Mouse (Mus musculus): ENCODE measurements around the gene Car5b. TPM values are rescaled to one million over a fixed set of nuclear protein-coding genes. Genes with fewer than 3 reads are reported as not detected.

Gene Car5b
- polyA plus RNA-seq, 1 experiment from 2014 or later, result 1.2 TPM

- Histone ChIP-seq H3K4me3 (no peak overlapping the region), H3K4me1 (no peaks in the 10 kb centered on the region), H3K36me3 (no peaks in the 10 kb centered on the region), H3K27me3 (no peaks in the 10 kb centered on the region), H3K4me2 (no peak overlapping the region), H3K9me3 (no peaks in the 10 kb centered on the region), H3K9ac (no peak overlapping the region), H3K27ac (no peak overlapping the region)
- WGBS, result 83% methylated on average over 7 of the region's 7 CpGs
- ATAC-seq (ENCODE audit: insufficient number of reproducible peaks, low FRiP score, low TSS enrichment, low read depth), result no peak
These were observed 4.7 kb upstream of the Car5b start for GRCm38 (mm10) chrX:164032526-164032925.

DNA sequence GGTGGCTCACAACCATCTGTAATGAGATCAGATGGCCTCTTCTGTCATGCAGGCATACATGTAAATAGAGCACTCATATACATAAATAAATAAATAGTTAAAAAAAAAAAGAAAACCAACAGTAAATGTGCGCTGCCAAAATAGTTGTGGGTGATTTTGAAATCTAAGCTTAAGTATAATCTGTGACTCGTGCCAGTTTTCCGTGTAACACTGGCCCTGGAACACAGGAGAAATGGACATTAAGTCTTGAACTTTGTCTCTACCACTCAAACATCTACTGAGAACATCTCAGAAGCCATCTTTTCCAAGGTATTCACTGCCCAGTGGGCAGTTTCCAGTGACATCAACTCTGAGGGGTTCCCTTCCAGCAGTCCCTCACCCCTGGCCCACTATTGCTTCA lies 12.2 kb downstream of the Car5b start:
- Histone ChIP-seq H3K9ac (no peak overlapping the region), H3K4me3 (no peak overlapping the region), H3K4me1 (no peaks in the 10 kb centered on the region), H3K27me3 (peaks cover 4% of the 10 kb centered on the region), H3K4me2 (no peak overlapping the region), H3K27ac (no peak overlapping the region), H3K9me3 (no peaks in the 10 kb centered on the region), H3K36me3 (no peaks in the 10 kb centered on the region)
- ATAC-seq (ENCODE audit: insufficient number of reproducible peaks, low FRiP score, low TSS enrichment, low read depth), result no peak
- 80% methylated on average over 3 of the region's 3 CpGs for WGBS

- H3K4me1 ChIP-seq, result no peaks in the 10 kb centered on the region
- ATAC-seq (ENCODE audit: insufficient number of reproducible peaks, low FRiP score, low TSS enrichment, low read depth), result no peak
- no peaks in the 10 kb centered on the region for H3K9me3 ChIP-seq
- peaks cover 4% of the 10 kb centered on the region for H3K27me3 ChIP-seq
- no peak overlapping the region for H3K9ac ChIP-seq
- no peak overlapping the region for H3K27ac ChIP-seq
- H3K4me2 ChIP-seq, result no peak overlapping the region
- no peak overlapping the region for H3K4me3 ChIP-seq
- 74% methylated on average over 4 of the region's 4 CpGs for WGBS
- H3K36me3 ChIP-seq, result no peaks in the 10 kb centered on the region
These were observed 12.8 kb downstream of the Car5b start for GRCm38 (mm10) chrX:164014956-164015355.

DNA sequence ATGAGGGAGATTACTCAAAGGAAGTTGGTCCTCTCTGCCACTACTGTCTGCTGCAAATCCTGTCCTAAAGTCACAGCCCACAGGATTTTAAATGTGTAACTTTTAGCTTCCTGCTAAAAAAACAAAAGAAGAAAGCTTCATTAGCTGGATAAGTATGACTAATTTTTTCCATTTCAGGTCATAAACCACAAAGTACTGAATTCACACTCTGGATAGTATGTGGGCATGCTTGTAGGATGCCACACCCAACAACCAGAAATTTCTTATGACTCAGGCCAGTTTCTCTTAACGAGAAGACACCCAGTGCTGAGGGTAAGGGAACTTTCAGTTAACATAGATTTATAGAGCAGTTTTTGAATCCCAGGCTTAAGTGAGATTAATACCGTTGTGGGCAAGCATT lies 14.5 kb downstream of the Car5b start:
- Histone ChIP-seq H3K9me3 (no peaks in the 10 kb centered on the region), H3K36me3 (no peaks in the 10 kb centered on the region), H3K4me1 (no peaks in the 10 kb centered on the region), H3K27ac (no peak overlapping the region), H3K9ac (no peak overlapping the region), H3K4me3 (no peak overlapping the region), H3K4me2 (no peak overlapping the region), H3K27me3 (peaks cover 4% of the 10 kb centered on the region)
- no peak for ATAC-seq (ENCODE audit: insufficient number of reproducible peaks, low FRiP score, low TSS enrichment, low read depth)
- 58% methylated on average over 2 of the region's 2 CpGs for WGBS

DNA sequence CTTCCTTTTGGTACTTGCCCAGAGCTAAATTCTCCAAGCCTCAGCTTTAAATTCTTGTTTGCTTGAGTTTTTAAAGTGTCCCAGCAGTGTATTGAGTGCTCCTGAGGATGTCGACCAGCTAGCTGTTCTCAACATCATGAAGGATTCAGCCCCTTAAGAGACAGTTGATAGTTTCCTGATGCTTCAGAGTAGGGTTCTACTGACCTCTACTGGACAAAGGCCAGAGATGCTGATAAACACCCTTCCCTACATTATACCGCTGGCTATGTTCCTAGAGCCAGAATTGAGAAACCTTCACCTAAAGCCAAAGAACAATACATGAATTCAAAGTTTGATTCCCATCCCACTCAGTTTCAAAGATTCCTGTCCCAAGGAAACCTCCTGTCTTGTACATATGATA lies 23.0 kb downstream of the Car5b start:
- Histone ChIP-seq H3K4me3 (no peak overlapping the region), H3K4me1 (no peaks in the 10 kb centered on the region), H3K27ac (no peak overlapping the region), H3K4me2 (no peak overlapping the region), H3K27me3 (no peaks in the 10 kb centered on the region), H3K9me3 (no peaks in the 10 kb centered on the region), H3K9ac (no peak overlapping the region), H3K36me3 (no peaks in the 10 kb centered on the region)
- no peak for ATAC-seq (ENCODE audit: insufficient number of reproducible peaks, low FRiP score, low TSS enrichment, low read depth)
- 19% methylated on average over 2 of the region's 2 CpGs for WGBS

DNA sequence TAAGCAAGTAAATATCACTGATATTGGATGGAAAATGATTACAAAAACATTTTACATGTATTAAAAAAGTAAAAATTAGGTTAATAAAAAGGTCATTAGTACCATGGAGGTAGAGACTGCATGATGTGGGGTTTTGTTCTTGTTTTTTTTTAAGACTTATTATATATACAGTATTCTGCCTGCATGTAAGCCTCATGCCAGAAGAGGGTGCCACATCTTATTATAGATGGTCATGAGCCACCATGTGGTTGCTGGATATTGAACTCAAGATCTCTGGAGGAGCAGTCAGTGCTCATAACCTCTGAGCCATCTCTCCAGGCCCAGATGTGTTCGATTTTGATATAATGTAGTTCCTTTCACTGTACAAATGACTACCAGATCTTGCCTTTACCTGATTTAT lies 27.9 kb downstream of the Car5b start:
- Histone ChIP-seq H3K4me2 (no peak overlapping the region), H3K27ac (no peak overlapping the region), H3K27me3 (no peaks in the 10 kb centered on the region), H3K4me1 (no peaks in the 10 kb centered on the region), H3K4me3 (no peak overlapping the region), H3K9ac (no peak overlapping the region), H3K36me3 (no peaks in the 10 kb centered on the region), H3K9me3 (no peaks in the 10 kb centered on the region)
- no peak for ATAC-seq (ENCODE audit: insufficient number of reproducible peaks, low FRiP score, low TSS enrichment, low read depth)
- WGBS, result 74% methylated on average over 1 of the region's 1 CpGs

DNA sequence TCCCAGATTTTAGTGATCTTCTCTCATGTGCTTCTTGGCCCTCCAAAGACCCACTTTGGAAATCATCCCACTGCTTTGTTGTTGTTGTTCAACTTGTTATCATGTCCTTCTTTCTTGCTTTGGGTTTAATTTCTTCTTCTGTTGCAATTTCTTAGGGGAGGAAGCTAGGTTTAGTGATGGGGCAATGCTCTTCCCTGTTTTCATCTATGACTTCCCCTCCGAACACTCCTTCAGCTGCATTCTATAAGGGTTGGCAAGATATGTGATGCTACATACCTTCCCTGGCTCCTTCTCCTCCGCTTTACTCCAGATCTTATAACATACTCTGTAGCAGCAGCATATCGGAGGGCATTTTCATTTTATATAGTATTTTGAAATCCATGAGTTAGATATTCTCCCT lies 31.0 kb downstream of the Car5b start:
- Histone ChIP-seq H3K9me3 (no peaks in the 10 kb centered on the region), H3K4me2 (no peak overlapping the region), H3K27ac (no peak overlapping the region), H3K4me1 (no peaks in the 10 kb centered on the region), H3K36me3 (no peaks in the 10 kb centered on the region), H3K9ac (no peak overlapping the region), H3K27me3 (no peaks in the 10 kb centered on the region), H3K4me3 (no peak overlapping the region)
- 90% methylated on average over 3 of the region's 3 CpGs for WGBS
- no peak for ATAC-seq (ENCODE audit: insufficient number of reproducible peaks, low FRiP score, low TSS enrichment, low read depth)

DNA sequence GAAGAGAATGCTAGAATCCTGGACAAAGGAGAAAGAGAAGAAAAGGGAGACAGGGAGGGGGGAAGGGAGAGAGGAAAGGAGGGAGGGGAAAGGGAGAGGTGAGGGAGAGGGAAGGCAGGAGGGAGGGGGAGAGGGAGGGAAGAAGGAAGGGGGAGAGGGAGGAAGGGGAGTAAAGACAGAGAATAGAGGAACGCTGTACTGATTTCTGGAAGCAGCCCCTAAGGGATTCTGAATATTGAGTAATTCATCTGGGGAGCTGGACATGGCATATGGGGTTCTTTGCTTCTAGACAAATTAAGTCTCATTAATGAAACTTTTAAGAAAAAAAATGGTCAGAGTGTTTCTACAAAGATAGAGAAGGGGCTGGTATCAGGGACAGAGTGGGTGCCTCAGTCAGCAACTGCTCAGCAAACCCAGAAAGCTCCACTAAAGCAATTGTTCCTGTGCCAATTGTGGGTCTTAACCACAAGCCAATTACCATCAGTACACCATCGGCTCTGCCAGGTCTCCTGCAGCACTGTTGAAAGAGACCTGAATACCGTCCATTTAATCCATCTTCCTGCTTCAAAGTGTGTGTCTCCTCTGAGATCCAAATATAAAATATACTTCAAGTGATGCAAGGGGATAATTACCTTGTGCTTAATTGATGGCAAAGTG lies 40.0 kb downstream of the Car5b start:
- Histone ChIP-seq H3K4me1 (no peaks in the 10 kb centered on the region), H3K27me3 (no peaks in the 10 kb centered on the region), H3K36me3 (no peaks in the 10 kb centered on the region), H3K4me3 (no peak overlapping the region), H3K9me3 (no peaks in the 10 kb centered on the region), H3K9ac (no peak overlapping the region), H3K4me2 (no peak overlapping the region), H3K27ac (no peak overlapping the region)
- WGBS, result 53% methylated on average over 3 of the region's 3 CpGs
- no peak for ATAC-seq (ENCODE audit: insufficient number of reproducible peaks, low FRiP score, low TSS enrichment, low read depth)

DNA sequence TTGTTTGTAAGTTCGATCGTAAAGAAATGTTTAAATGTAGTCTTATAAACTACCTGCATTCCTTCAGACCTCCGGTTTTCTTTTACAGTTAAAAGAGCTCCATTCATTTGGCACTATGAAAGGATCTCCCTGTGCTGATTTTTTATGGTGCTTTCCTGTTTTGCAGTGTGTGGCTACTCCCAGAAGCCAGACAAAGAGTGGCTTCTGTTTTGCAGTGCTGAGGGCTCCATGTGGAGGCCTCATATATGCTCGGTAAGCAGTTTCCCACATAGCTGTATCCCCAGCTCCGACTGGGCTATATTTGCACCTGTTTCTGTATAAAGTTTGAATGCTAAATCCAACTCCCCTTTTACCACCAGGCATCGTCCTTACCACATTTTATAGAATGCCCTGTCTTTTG lies 45.7 kb downstream of the Car5b start:
- H3K9me3 ChIP-seq, result no peaks in the 10 kb centered on the region
- no peak for ATAC-seq (ENCODE audit: insufficient number of reproducible peaks, low FRiP score, low TSS enrichment, low read depth)
- H3K9ac ChIP-seq, result no peak overlapping the region
- no peak overlapping the region for H3K4me3 ChIP-seq
- H3K4me2 ChIP-seq, result no peak overlapping the region
- no peaks in the 10 kb centered on the region for H3K27me3 ChIP-seq
- WGBS, result 54% methylated on average over 6 of the region's 6 CpGs
- H3K36me3 ChIP-seq, result no peaks in the 10 kb centered on the region
- no peak overlapping the region for H3K27ac ChIP-seq
- no peaks in the 10 kb centered on the region for H3K4me1 ChIP-seq

GRCm38 (mm10) chrX:163981500-163981899 lies 46.3 kb downstream of the Car5b start:
- no peaks in the 10 kb centered on the region for H3K9me3 ChIP-seq
- H3K9ac ChIP-seq, result no peak overlapping the region
- no peaks in the 10 kb centered on the region for H3K36me3 ChIP-seq
- H3K4me1 ChIP-seq, result no peaks in the 10 kb centered on the region
- no peak for ATAC-seq (ENCODE audit: insufficient number of reproducible peaks, low FRiP score, low TSS enrichment, low read depth)
- H3K4me3 ChIP-seq, result no peak overlapping the region
- H3K27ac ChIP-seq, result no peak overlapping the region
- H3K4me2 ChIP-seq, result no peak overlapping the region
- no peaks in the 10 kb centered on the region for H3K27me3 ChIP-seq
- WGBS, result 46% methylated on average over 4 of the region's 4 CpGs

GRCm38 (mm10) chrX:163981092-163981491 lies 46.7 kb downstream of the Car5b start:
- no peaks in the 10 kb centered on the region for H3K9me3 ChIP-seq
- no peaks in the 10 kb centered on the region for H3K27me3 ChIP-seq
- no peaks in the 10 kb centered on the region for H3K36me3 ChIP-seq
- H3K9ac ChIP-seq, result no peak overlapping the region
- H3K4me3 ChIP-seq, result no peak overlapping the region
- no peak overlapping the region for H3K27ac ChIP-seq
- H3K4me1 ChIP-seq, result no peaks in the 10 kb centered on the region
- no peak for ATAC-seq (ENCODE audit: insufficient number of reproducible peaks, low FRiP score, low TSS enrichment, low read depth)
- no peak overlapping the region for H3K4me2 ChIP-seq
- WGBS, result 88% methylated on average over 1 of the region's 1 CpGs

DNA sequence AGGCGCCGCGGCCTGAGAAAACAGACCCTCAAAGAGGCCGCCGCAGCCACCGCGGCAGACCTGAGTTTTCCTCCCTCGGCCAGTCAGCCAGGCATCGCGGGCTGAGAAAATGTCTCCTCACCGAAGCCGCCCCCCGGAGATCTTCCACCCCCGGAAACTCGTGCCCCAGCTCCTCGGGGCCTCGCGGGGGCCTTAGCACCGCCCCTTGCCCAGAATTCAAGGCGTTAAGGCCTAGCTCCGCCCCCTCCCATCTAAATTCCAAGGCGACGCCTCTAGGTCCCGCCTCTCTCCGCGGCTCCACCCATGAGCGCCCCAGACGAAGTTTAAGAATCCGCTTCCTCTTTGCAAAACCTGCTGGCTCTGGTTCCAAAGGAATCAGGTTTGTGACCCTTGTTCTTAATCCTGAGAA lies 69.3 kb downstream of the Car5b start, which contains the start of gene Zrsr2:
Gene Zrsr2, minus strand, starts transcription at position 195 of the 409 bp plus-strand sequence.
- H3K36me3 ChIP-seq, result peaks cover 7% of the 10 kb centered on the region
- H3K27me3 ChIP-seq, result 0 out of 2 replicates have a peak, but pooled peaks cover 3% of the 10 kb centered on the region
- H3K9me3 ChIP-seq, result no peaks in the 10 kb centered on the region
- ATAC-seq (ENCODE audit: insufficient number of reproducible peaks, low FRiP score, low TSS enrichment, low read depth), result peak; percentile 93
- peak within 1 kb of the TSS; percentile 50 for H3K4me2 ChIP-seq
- H3K27ac ChIP-seq, result peak within 1 kb of the TSS; percentile 99
- H3K4me3 ChIP-seq, result peak within 1 kb of the TSS; percentile 64
- WGBS, result 24% methylated on average over 29 of the region's 29 CpGs
- no peaks in the 10 kb centered on the region for H3K4me1 ChIP-seq
- H3K9ac ChIP-seq, result peak within 1 kb of the TSS; percentile 76
